Mouse (Mus musculus) embryo, embryonic 10 days (tissue): ENCODE measurements around the gene Mroh2a.

Source experiments
- DNase-seq: peaks from one replicate; pipeline ENCODE4 v3.0.0-alpha.2; 2015; ENCODE audit warnings: low spot score

The Mroh2a gene

GRCm38 (mm10) chr1:88235046-88235893 lies 8.5 kb downstream of the Mroh2a start:
- DNase-seq: no peak

GRCm38 (mm10) chr1:88235894-88236415 lies 9.2 kb downstream of the Mroh2a start:
- DNase-seq: no peak

- no peak for DNase-seq
These were observed 10.5 kb downstream of the Mroh2a start for GRCm38 (mm10) chr1:88237311-88237710.

- DNase-seq: no peak
These were observed 12.0 kb downstream of the Mroh2a start for GRCm38 (mm10) chr1:88238771-88239170.

- no peak for DNase-seq
These were observed 13.3 kb downstream of the Mroh2a start for GRCm38 (mm10) chr1:88240072-88240471.

- no peak for DNase-seq
These were observed 13.8 kb downstream of the Mroh2a start for GRCm38 (mm10) chr1:88240579-88240978.

GRCm38 (mm10) chr1:88243861-88244260 lies 17.1 kb downstream of the Mroh2a start:
- DNase-seq: no peak

- DNase-seq: no peak
These were observed 19.1 kb downstream of the Mroh2a start for GRCm38 (mm10) chr1:88245881-88246280.

- DNase-seq: no peak
These were observed 19.6 kb downstream of the Mroh2a start for GRCm38 (mm10) chr1:88246386-88246785.

GRCm38 (mm10) chr1:88247660-88248059 lies 20.9 kb downstream of the Mroh2a start:
- no peak for DNase-seq

- no peak for DNase-seq
These were observed 21.9 kb downstream of the Mroh2a start for GRCm38 (mm10) chr1:88248658-88249057.

GRCm38 (mm10) chr1:88249596-88249995 lies 22.8 kb downstream of the Mroh2a start:
- DNase-seq: no peak

GRCm38 (mm10) chr1:88250023-88250422 lies 23.2 kb downstream of the Mroh2a start:
- no peak for DNase-seq

GRCm38 (mm10) chr1:88253106-88253505 lies 26.3 kb downstream of the Mroh2a start:
- DNase-seq: no peak

- no peak for DNase-seq
These were observed 26.8 kb downstream of the Mroh2a start for GRCm38 (mm10) chr1:88253540-88253939.

- no peak for DNase-seq
These were observed 28.1 kb downstream of the Mroh2a start for GRCm38 (mm10) chr1:88254793-88255465.

GRCm38 (mm10) chr1:88255466-88255857 lies 28.7 kb downstream of the Mroh2a start:
- no peak for DNase-seq

- no peak for DNase-seq
These were observed 29.4 kb downstream of the Mroh2a start for GRCm38 (mm10) chr1:88255989-88256754.

GRCm38 (mm10) chr1:88256886-88257663 lies 30.3 kb downstream of the Mroh2a start:
- no peak for DNase-seq

- DNase-seq: no peak
These were observed 30.9 kb downstream of the Mroh2a start for GRCm38 (mm10) chr1:88257681-88258080.

- DNase-seq: no peak
These were observed 31.6 kb downstream of the Mroh2a start for GRCm38 (mm10) chr1:88258361-88258760.
